Mouse (Mus musculus) megakaryocyte-erythroid progenitor cell, adult 5-6 weeks (primary cell): ENCODE measurements at regions not wholly inside any gene's neighbourhood (a gene's known extent, or its start where the extent isn't known, plus 50 kb on each side); places are given as distances from the start of the nearest gene placed in this dataset.
A peak's percentile ranks its signal among the peaks of the same experiment; 100 is the strongest.

Experiments used
- ATAC-seq: replicated peaks from 2 replicates; pipeline ENCODE4 v1.8.0; 2016; ENCODE audit warnings: mild to moderate bottlenecking, inconsistent platforms; ENCODE audit not compliant: severe bottlenecking, poor library complexity, low FRiP score, low TSS enrichment

DNA sequence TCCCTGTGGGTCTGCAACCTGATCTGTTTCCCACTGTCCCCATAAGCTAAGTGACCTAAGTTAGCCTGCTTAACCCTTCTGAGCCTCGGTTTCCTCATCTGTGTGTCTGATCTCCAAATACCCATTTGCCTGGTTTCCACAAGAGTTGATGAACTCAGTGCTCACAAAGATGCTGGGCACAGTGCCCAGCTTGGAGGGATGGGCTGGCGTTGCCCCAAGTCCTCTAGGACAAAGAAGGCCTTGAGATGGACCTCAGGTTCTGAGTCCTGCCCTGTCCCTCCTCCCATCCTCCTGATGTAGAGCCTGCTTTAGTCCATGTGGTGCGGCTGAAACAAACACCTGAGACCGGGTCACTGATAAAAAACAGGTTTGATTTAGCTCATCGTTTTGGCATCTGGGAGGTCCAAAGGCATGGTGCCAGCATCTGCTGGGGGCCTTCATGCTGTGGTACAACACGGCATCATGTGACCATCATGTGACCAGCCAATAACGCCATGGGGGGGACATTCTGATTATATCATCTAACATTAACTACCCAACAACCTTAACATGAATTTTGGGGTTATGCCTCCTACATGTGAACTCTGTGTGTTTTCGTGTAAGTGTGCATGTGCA is 441.8 kb downstream of the Ptpru start:
- ATAC-seq: no peak

DNA sequence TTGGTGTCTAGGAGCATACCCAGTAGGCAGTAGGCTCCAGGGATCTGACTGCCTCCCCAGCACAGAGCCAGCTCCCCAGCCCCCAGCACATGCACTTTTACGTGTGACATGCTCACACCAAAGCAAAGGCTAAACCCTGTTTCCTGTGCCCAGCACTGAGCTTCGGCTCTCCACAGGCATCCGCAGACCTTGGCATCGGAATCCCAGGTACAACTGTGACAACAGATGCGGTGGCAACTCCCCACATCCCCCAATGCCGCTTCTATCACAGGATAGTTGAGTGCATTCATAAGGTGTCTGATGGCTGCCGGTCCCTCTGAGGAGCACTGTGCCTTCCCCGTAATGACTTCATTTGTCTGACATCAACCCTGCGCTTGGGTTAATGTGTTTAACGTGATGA is 440.9 kb downstream of the Ptpru start:
- ATAC-seq: no peak

DNA sequence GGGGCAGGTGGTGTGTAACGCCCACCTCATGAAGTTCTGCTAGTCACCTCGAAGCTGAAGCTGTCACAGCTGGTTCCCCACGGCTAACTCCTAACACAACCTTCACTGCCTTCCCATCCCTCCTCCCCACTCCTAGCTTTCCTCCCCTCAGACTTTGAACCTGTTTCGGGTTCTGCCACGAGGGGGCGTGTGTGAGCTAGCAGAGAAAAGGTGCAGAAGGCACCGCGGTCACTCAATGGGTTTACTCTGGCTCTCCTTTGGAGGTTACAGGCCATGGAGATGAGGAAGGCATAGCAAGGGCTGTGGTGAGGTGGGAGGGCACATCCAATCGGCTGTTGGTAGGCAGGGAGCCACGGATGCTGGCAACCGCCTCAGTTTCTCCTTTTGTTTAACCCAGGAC is 437.3 kb downstream of the Ptpru start:
- 0 out of 2 replicates have a peak, but pooled peaks have one; percentile 57 for ATAC-seq

DNA sequence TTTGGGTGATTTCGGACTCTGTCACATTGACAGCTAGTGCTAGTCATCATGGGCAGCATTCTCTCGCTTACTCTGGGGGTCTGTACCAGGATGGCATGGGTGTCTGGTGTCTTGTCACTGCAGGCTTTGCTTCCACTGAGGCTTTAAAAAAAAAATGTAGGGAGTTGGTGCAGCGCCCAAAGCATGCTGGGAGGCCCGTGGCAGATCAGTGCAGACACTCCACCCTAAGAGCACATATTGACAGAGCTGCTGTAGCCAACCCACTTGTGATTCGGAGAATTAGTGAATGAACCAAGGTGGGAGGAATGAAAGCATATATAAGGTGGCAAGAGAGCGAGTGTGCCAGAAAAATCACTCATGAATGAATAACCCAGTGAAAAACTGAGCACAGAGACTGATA is 436.8 kb downstream of the Ptpru start:
- no peak for ATAC-seq

DNA sequence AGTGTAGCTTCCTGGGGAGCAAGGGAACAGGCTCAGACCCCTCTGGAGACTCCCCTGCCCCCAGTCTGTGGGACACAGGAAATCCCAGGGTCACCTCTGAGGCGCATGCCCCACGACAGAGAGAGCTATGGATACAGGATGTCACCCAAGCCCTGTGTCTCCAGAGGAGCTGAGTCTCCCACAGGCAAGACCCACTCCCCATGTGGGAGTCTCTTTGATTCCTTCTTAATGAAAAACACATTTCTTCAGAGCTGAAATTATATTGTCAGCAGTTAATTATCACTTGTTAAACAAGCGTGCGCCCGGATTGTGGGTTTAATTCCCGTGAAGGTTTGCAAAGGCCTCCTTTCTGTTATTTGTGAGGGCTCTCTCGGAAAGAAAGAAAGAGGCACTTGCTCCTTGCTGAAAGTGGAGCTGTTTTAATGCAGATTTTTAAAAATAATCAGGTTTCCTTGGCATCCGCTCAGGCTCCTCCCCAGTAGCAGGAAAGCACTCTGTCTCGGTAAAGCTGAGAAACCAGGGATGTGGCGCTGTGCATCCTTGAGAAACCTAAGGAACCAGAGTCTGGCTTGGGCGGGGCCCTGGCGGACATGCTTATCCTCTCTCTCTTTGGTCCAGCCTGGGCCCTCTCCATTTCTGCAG is 432.6 kb downstream of the Ptpru start:
- ATAC-seq: no peak

DNA sequence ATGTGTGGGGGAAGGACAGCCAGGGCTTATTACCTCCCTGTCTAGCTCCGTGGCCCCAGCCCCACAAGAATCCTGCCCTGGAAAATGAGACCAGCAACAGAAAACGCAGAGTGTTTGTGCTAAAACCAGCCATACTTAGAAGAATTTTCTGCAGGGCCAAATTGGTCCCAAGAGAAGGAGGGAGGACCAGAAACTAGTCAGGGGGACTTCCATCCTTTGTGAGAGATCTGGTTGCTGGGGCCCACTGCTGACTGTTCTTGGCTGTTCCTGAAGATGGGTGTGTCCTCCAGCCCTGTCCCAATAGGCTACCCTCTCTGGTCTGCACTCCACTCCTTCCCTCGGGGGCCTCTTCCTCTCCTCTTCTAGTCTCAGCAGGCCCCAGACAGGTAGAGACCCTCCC is 430.6 kb downstream of the Ptpru start:
- ATAC-seq: no peak

DNA sequence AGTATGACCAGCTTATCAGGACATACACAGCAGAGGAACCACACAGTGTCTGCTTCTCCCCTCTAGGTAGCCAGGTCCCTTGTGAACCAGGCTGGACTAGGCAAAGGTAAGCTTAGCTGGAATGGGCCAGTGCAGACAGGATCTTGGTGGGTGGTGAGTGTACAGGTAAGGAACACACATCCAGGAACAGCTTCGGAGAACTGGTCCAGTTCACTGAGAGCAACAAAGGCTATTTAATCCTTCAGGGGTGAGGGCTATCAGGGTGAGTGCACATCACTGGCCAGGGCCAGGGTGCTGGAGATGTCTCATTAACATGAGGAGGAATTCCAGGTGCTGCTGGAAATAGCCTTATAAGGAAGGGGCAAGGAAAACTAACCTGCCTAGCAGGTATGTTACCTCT is 429.4 kb downstream of the Ptpru start:
- ATAC-seq: no peak

DNA sequence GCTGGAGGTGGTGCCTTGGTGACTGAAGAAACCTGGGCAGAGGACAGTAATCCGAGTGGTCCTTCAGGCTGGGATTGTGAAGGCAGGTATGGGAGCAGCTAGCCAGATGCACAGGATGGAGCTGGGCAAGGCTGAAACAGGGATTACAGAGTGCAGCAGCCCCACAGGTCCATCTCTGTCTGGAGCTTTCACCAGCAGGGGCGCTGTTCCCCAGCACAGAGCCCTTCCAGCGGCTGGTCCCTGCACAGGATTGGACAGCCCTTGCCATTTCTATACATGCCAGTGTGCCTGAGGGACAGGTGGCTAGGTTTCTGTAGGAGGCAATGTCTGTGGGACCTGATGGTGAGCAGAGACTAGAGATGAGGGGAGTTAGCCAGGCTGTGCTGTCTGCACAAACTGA is 428.3 kb downstream of the Ptpru start:
- peak; percentile 67; the same call in 1 of the 2 replicates for ATAC-seq

DNA sequence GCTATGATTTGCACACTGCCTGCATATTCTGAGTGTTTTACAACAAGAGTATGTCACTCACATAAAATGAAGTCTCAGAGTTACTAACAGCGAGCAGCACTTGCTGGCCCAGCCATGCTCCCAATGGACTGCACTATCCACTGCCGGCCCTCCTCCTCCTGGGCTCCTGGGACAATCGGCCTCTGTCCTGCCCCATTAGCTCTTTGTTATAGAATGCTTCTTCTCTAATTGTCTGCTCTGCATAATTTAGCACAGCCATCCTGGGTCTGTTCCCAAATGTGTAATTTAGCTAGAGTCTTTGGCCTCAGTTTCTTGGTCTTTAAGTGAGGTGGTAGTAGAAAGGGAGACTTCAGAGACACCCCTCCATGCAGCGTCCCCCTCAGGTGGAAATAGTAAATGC is 426.2 kb downstream of the Ptpru start:
- ATAC-seq: no peak

DNA sequence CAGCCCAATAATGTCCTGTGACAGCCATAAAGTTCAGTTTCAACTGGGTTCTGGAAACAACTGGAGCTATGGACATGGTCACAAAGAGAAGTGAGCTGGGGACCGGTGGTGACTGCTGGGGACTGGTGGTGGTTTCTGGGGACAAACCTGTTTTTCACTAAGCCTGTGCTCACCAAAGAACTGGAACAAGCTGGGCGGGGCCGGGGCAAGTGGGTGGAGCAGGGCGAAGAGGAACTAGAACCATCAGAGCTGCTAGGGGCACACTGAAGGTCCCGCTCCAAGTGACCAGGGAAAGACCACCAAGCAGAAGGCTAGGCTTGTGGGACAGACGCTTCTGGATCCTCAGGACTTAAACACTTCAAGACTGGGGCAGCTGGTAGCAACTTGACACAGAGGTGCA is 424.7 kb downstream of the Ptpru start:
- no peak for ATAC-seq

DNA sequence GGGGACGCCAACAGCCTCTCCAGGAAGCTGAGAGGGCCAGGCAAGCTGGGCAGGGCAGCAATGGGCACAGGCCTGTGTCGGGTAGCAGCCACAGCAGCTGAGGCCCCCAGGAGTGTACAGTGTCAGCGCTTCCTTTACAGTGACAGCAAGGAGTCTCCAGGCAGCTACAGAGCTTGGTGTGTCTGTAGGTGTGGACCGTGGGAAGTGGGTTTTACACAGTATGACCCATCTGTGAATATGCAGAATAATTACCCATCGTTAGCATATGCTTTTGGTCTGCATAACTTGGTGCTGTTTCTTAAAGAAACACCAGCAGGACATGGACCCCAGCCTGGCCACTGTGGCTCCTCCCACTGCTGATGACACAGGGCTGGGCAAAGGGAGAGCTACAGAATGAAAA is 422.6 kb downstream of the Ptpru start:
- no peak for ATAC-seq

DNA sequence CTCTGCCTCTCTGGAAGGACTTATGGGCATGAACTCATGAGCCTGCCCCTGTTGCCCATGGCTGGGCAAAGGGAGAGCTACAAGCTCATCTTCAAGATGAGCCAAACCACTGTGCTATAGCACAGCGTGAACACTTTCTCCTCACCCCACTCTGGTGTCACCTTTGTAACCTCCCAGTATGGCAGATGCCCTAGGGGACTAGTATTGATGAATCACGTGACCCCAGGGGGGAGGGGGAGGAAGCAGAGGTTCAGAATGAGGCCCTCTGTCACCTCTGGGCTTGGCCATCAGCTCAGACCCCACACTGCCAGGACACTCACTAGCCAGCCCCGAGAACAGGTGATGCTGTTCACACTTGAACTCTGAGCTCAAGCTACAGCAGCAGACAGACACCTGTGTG is 421.9 kb downstream of the Ptpru start:
- ATAC-seq: no peak

DNA sequence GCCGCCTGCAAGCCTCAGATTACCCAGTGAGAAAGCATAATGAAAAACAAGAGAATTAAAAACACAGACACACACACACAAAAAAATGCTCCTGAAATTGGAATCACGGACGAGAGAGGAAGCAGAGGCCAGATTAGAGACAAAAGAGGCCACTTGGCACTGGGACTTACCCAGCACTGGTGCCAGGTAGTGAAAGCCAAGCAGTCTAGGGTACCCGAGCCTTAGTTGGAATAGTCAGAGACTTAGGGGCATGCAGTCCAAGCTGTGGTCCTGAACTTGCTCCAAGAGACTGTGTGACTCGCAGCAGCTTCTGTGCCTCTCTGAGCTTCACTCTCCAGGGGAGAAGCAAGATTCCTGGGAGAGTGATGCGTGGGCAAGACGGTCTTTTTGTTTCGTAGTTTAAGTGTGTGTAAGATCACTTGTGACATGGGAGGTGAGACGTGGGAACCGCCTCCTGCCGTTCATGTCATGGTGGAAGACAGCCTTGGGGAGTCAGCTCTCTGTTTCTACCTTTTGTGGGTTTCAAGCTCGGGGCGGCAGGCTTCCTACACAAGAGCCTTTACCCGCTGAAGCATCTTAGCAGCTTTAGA is 420.8 kb downstream of the Ptpru start:
- no peak for ATAC-seq

DNA sequence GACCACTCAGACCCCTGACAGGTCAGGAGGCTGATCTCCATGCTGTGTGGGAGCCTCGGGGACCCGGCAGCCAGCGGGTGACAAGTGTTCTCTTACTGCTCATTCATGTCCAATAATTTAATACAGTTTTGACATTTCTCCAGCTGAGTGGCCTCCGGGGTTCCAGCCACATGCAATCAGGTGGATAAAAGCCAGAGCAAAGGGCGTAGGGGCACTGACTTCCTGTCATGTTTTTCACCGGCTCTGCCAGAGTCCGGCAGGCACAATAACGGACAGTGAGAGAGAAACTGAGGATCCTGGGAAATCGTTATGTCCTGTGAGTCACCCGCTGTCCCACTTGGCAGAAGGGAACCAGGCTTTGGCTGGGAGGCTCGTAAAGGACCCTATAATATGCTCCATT is 412.8 kb downstream of the Ptpru start:
- ATAC-seq: no peak

DNA sequence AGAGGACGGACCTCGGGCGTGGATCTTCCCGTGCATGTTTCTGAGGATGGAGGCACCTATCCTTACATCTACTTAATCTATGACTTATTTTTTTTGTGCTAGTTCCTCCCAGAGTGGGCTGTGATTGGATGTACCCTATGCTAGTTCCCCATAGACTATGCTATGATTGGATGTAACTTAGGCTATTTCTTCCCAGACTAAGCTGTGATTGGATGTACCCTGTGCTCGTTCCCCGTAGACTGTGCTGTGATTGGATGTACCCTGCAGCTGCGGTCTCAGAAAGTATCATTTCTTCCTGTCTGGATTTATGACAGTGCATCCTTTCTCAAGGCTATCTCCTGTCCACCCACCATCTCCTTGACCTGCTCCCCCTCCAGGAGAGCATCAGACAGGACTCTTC is 410.2 kb downstream of the Ptpru start:
- ATAC-seq: no peak

DNA sequence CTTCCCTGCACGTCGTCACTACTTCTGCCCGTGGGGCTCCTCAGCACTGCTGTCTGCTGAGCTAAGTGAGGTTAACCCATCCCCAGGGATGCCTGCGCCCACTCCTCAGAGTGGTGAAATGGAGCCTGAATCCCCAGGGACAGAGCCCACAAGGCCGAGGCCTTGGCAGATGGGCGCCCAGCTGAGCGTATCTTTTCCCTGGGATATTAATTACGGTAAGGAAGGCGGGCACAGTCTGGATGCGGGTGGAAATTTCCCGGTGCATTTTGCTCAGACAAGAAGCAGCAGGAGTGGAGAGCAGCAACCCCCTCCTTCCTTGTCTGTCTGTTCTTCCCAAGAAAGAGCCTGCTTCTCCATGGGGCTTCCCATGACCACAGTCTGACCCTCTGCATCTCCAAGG is 408.7 kb downstream of the Ptpru start:
- ATAC-seq: no peak

DNA sequence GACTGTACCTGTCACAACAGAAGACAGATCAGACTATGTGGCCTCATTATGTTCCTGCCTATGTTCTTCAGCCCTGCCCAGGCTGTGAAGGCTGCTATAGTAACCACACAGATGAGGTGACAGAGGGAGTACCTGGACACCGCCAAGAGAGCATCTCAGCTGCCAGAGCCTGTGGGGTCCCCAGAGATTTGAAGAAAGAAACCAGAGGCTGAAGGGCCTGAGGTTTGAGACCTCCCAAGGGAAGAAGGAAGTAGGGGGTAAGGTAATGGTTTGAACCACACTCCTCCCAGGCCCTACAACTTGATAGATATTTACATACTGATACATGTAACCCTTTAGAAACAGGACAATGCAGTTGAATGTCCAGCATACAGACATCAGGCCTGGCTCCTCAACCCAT is 407.7 kb downstream of the Ptpru start:
- ATAC-seq: no peak

DNA sequence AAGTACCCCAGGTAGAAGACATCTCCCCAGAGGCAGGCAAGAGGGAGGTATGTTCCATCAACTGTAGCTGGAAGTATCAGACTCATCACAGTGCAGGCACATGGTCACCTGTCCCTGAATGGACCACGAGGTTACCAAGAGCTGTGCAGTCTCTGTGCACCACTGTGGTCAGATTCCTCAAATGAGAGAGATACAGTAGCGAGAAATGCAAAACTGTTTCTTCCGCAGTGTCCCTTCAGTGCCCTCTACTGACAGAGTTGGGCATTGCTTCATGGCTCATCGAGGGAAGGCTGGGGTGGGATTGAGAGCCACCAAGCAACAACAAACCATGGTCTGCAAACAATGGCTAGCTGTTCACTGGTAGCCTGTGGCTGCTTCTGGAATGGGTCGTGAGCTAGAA is 406.9 kb downstream of the Ptpru start:
- ATAC-seq: peak; percentile 62; the same call in 1 of the 2 replicates

DNA sequence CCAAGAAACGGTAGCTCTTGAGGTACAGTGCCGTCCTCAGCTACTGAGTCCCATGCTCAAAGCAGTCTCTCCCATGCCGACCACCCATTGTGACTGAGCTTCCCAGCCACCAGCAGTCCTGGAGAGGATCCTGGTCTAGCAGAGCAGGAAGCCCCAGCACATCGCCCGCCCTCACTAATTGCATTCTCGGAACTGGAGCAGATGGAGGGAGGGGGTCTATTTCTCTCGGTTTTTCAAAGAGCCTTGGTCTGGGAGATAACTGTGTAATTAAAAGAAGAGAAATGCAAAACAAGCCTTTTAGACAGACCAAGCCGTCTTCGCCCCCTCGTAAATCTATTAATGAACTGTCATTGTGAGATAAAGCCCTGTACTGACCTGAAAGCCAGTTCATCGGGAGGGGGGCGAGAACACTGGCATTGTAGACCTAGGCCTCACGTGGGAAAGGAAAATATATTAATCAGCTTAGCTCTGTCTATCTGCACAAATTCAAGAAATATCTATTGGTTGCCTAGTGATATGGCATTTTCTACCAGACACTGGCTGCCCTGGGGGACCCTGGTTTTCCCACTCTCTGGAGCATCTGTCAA is 405.4 kb downstream of the Ptpru start:
- ATAC-seq: no peak

DNA sequence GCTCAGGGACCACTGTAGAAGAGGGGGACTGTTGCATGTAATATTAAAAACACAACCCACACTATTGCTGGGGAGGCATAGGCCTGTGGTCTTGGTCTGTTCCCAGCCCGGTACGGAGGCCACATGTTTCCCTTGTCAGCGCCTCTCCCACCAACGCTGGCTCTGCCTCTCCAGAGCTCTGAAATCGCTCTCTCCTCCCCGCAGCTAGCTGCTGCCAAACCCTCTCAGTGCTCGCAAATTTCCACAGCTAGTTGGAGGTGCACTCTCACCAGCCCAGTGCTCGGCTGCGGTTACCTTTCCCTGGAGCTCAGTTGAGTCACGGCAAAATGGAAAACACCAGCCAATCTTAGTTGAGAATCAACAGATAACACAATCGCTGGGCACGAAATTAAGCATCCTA is 402.9 kb downstream of the Ptpru start:
- ATAC-seq: no peak

DNA sequence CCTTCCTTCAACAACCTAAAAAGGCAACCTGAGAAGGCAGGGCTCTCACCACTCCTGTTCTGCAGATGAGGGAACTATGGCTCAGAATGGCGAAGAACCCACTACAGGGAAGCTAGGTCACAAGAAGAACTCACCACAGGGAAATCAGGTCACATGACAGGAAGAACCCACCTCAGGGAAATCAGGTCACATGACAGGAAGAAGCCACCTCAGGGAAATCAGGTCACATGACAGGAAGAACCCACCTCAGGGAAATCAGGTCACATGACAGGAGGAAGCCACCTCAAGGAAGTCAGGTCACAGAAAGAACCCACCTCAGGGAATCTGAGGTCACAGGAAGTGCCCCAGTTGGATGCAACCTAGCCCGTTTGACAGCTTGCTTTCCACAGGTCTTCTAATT is 399.7 kb downstream of the Ptpru start:
- ATAC-seq: no peak
